Mouse (Mus musculus): ENCODE data around the gene Pmpca.

Pmpca gene

DNA sequence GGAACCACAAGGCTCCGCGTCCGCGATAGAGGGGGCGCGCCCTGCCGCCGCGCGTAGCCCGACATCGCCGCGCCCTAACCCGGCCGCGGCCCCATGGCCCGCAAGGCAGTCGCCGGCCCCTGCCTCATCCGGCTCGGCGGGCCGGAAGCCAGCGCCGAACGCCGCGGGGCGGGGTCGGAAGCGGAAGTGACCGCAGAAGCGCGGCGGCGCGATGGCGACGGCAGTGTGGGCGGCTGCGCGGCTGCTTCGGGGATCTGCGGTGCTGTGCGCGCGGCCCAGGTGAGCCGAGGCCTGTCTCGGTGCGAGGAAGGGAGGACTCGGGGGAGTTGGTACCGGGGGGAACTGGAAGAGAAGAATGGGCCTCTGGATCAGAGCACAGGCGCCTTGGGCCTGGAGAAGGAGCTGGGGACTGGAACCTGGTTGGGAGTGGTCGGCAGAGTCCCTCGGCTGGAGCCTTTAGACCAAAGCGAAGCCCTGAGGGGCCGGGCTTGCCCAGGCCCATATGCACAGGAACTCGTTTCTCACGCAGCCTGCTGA, at the start of gene Pmpca, which contains the start of gene Entr1:
Gene Pmpca (plus strand): TSS at position 186 of the 537 bp plus-strand sequence.
Gene Entr1 (minus strand): TSS at position 163 of the 537 bp plus-strand sequence.
- peak; percentile 68 to 79 for DNase-seq (ENCODE audit: low spot score in 2 of 2)

DNA sequence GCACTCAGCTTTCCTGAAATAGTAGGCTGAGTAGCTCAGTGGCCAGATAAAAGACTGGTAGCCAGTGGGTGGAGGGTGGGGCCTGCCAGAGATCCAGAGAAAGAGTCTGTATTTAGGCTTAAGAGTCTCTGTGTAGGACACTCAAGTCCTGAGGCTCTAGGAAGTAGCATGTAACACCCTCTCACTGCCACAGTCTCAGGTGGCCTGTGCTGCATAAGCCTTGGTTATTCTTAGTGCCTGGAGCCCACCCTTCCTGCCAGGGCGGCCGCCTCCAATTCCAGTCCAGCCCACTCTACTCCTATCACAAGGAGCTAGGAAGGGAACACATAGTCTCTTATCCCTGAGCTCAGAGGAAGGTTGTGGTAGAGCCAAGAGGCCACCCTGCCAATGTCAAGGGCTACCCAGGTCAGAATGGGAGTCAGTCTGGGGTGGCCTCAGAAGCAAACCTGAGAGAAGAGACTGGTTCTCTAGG, 47.6 kb upstream of the Pmpca start:
- DNase-seq (ENCODE audit: low spot score in 2 of 2) = no peak

DNA sequence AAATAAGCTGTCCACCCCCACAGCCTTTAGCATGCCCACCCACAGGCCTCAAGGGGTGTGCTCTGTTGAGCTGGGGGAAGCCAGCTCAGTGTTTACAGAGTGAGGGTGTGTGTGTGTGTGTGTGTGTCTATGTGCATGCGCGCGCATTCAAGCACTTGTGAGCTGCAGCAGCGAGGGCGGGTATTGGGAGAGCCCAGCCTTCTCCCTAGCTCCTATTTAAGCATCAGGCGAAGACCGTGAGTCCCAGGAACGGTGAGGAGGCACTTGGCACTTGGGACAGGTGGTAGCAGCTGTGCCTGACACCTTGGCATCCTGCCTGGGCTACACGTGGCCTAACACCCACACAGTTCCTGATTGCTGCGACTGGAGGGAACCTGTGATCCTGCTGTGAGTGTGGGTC, 47.1 kb upstream of the Pmpca start:
- peak in 1 of 2 experiments; percentile 41 for DNase-seq (ENCODE audit: low spot score in 2 of 2)

DNA sequence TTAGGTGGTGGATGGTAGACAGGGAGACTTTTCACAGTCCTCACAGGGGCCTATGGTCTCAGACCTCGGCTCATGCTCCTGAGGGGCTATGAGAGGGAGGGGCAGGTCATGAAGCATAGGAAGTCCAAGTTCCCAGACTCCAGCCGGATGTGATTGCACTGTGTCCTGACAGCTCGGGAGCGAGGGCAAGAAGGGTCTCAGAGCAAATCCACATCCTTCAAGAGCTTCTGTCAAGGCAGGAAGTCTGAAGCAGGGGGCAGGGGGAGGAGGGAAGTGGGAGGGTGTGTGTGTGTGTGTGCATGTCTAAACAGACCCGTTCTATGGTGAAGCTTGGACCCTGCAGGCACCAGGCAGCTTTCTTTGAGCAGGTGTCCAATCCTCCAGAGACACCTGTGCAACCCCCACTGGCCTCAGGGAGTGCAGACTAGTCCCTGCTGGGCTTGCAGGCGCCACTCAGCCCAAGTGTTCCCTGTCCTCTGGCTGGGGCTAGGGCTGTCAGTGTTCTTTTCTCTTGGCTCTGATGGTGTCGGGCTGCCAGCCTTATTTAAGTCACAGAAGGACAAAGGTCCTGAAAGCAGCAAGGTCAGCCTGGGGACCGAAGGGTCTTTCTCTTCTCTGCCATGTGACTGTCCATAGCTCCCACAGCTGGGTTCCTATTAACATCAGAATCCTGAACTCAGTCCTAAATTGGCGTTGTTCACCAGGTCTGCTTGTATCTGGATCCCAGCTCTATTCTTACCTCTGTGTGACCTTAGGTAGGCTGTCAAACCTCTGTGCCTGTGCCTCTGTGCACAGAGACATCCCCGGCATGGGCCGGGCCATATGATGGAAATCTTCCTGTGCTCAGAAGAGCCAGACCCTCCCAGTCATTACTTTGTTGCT, 46.3 kb upstream of the Pmpca start:
- no peak for DNase-seq (ENCODE audit: low spot score in 2 of 2)

DNA sequence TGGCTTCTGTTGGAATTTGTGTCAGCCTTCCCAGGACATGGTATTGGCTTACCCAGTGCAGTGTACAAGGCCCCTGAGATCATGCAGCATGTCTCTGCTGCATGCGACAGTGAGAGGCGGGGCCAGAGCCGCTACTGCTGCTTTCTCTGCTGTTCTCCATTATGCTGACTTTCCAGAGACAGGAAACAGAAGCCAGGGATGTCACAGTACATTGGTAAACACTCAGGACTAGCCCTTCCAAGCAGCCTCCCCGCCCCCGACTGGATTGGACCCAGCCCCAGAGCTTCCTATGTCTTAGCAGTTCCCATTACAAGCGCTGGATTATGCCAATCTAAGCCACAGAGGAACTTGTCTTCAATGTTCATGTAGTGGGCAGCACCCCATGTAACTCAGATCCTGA, 40.9 kb upstream of the Pmpca start:
- no peak for DNase-seq (ENCODE audit: low spot score in 2 of 2)

DNA sequence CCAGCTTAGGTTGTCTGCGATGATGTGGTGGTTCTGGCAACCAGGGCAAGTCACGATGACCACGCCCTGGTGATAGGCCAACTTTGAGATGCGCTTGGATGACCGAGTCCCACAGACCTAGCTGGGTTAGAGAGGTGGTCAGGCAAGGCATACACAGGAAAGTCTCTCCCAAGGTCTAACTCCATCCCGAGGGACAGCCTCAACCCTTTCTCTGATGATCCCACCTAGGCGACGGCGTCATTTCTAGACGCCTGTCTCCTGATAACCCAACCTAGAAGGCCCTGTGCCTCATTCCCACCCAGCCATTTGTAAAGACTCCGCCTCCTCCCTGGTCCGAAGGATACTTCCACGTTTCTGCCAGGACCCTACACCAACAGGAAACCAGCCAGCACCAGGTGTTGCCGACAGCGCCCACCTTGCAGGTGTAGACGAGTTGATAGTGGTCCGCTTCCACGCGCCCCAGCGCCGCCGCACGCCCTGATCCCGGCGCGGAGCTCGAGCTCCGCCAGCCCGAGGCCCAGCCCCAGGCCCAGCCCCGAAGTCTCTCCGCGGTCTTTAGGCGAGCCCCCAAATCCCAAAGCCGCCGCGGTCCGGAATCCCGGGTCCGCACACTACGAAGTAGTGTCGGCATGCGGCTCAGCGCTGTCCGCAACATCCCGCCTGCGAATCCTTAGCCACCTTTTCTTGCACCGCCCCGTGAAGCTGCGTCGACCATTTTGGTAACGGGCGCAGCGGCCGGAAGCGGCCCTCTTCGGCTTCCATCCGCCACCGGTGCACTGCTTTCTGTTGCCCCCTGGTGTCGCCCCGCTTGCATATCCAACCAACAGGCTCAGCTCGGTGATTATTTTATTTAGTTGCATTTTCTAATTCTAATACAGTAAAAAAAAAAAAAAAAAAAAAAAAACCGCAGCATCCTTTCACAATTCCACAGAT, 37.5 kb upstream of the Pmpca start, which contains the start of gene Dnlz:
Gene Dnlz (minus strand): TSS at position 753 of the 933 bp plus-strand sequence.
- peak; percentile 90 to 93 for DNase-seq (ENCODE audit: low spot score in 2 of 2)

DNA sequence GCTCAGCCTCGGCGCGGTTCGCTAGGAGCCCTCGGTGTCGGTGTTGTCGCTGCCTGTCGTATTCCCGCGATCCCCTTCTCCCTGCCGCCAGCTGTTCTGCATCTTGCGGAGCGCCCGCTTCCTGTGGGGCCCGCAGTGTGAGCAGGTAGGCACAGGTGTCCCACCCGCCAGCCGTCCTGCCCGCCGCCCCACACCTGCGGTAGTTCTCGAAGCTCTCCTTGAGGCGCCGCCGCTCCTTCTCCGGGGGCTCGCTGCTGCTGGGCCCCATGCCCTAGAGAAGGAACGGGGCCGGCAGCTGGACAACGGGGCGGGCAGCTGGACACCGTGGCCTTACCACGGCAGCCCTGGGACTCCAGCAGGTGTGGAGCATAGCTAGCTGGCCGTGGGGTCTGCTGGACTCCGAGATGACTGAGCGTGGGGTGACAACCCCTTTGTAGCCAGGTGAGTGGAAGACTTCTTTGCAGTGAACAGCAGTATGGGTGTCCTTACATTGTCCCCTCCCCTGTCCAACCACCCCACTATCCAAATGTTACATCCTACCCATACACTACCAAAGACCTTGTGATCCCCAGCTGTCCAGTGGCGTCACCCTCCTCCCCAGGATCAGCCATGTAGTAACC, 36.7 kb upstream of the Pmpca start:
- peak in 1 of 2 experiments; percentile 46 for DNase-seq (ENCODE audit: low spot score in 2 of 2)

DNA sequence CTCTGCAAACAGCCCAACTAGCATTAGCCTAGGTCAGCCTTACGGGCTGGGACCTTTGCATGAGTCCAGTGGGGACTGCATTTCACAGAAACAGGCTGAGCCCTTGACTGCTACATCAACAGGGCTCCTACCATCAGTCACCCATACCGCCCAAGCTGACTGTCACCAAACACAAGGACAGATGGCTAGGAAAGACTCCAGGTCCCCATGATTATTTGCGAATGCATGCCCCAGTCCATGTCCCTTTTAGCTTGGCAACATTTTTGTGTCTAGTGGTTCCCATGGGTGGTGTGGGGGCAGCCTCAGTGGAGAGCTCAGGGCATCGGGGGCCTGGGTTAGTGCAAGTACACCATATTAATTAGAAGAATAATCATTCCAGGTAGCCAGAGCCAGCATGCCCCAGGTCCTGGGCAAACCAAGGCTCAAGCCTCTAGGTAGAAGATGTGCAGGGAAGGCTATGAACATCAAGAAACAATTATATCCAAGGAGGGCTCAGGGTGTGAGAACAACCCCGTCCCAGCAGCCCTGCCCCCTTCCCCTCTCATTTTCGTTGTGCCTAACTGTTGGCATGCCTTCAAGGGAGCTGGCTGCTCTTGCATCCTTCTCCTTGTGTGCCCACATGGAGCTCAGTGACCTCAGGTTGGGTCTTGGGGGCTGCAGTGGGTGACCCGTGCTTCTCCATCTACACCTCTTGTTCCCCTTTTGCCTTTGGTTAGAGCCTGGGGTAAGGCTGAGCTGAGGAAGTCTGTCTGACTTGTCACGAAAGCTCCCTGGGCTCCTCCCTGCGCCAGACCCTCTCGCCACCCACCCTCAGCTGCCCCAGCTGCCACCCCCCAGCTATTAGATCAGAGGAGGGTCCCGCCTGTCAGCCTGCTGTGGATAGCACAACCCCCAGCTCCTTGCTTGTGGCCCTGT, 35.8 kb upstream of the Pmpca start:
- no peak for DNase-seq (ENCODE audit: low spot score in 2 of 2)

DNA sequence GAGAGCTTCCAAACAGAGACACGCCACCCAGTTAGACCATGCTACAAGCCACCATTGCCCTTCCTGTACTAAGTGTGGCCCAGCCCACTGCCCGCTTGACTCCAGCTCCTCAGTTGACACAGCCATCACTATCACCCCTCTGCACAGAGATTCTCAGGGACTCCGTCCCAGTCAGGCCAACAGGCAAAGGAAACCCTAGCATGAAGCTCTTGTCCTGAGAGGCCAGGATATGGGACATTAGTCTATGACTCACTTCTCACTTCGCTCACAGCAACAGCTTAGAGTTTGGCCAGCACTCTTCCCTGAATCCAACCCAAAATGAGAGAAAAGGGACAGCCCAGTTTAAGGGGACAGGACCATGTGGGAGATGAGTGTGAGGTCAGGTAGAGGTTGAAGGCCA, 34.7 kb upstream of the Pmpca start:
- no peak for DNase-seq (ENCODE audit: low spot score in 2 of 2)

DNA sequence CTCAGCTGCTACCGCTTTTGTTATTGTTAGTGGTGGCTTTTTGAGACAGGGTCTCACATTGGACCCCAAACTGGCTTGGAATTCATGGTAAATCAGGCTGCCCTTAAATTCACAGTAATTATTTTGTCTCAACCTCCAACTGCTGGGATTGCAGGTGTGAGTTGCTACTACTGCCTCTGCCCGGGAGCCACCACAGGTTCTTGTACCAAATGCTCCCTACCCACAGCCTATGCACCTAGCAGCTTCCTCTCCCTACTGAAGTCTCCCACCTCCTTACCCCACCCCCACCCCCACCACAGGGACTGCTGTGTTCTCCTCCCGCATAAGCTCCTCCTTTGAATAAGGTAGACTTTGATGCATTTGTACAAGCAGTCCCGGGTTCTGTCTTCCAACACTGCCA, 32.9 kb upstream of the Pmpca start:
- no peak for DNase-seq (ENCODE audit: low spot score in 2 of 2)

DNA sequence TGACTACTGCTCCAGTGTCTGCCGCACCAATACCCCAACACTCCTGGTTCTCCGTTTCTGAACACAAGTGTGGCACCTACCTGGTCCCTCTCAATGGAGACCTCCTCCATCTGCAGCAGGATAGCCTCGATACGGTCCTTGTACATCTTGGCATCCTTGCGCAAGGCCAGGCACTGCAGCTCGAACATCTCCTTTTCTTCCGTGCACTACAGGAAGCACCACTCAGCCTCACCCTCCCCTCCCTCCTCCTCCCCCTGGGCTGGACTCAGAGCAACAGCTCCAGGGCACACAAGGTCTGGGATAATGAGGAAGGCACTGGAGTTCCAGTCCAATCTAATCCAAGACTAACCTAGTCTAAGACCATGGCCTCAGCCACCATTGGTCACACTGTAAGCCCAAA, 32.5 kb upstream of the Pmpca start:
- no peak for DNase-seq (ENCODE audit: low spot score in 2 of 2)

DNA sequence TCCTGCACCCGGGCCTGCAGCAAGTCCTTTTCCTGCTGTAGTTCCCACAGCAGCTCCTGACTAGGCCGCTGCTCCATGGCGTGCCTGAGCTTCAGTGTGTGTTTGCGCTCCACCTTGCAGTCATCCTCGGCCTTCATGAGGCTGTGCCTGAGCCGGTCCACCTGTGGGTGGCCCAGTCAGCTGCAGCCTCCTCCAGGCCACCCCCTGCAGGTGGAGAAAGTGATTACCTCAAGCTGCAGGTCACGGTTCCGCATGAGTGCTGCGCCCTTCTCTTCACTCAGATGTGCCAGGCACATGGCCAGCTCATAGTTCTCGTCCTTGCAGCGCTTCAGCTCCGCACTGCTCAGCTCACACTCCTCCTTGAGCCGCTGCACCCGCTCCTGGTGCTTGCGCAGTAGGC, 31.7 kb upstream of the Pmpca start:
- DNase-seq (ENCODE audit: low spot score in 2 of 2) = no peak

DNA sequence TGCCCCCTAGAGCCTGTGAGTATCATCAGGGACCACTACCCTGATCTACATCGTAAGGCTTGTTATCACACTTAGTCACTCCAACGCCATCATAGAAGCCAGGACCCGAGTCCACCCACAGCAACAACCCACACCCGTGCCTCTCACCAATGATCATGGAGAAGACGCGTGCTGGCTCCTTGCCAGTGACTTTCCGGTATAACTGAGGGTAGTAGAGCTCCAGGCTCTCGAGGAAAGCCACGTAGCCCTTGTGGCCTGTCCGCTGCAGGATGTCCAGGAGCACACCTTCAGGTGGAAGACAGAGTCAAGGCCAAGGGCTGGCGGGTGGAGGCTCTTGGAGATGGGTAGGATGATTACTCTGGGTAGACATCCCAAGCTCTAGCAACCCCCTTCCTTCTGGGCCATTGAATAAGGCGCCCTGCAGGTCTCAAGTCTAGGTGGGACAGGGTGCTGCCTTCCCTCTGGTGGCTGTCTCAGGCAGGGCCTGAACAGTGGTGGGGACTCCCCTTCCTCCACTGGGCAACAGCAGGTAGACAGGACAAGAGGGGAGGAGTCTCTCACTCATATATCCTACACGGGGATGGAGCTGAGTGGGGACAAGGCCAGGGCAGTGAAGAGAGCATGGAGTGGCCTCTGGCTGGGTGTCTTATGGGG, 30.3 kb upstream of the Pmpca start:
- no peak for DNase-seq (ENCODE audit: low spot score in 2 of 2)

DNA sequence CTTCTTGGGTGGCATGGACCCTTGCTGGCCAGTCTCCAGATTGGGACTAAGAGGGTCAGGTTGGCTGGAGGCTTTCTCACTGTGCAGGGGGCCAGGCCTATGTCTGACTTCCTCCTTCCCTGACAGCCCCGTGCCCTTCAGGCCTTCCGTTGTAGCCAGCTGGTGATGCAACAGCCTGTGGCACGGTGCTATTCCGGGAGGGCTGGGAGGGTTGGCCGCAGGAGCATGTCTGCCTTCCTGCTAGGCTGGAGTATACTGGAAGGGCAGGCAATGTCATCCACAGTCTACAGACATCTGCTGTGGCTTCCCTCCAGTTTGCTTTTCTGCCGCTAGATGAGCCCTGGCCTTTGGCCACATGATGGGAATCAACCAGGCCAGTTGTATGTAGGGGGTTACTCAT, 29.2 kb upstream of the Pmpca start:
- no peak for DNase-seq (ENCODE audit: low spot score in 2 of 2)

DNA sequence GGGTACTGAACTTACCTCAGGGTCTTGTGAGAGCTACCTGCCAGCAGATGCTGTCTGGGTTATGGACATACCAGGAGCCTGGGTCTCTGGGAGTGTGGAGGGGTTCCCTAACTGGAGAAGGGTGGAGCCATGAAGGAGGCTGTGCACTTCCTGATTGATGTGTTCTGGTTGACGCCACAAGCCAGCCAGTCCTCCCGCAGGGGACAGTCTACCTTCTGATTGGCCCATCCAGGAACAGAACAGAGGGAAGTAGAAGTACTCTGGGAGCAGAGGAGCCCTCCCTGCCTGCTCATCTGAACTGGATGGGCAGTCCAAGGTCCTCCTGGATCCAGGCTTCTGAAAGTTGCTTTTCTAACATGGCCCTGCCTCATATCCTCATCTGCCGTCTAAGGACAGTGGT, 28.4 kb upstream of the Pmpca start, which contains the start of gene Card9:
Gene Card9 (minus strand): TSS at position 147 of the 400 bp plus-strand sequence.
- no peak for DNase-seq (ENCODE audit: low spot score in 2 of 2)

DNA sequence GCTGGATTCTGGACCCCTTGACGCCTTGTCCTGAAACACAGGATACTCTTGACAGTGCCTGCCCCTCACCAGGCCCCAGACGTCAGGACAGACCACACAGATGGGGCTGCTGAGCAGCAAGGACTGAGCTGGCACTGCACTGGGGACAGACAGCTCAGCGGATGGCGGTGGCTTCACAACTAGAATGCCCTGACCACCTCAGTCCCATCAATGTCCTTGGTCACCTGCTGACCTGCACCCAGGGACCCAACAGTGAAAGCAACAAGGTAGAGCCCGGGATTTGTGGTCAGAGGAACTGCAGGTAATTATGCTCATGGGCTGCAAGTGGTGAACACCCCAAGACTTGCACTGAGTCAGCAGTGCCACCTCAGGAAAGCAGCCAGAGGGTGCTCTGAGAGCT, 26.1 kb upstream of the Pmpca start:
- DNase-seq (ENCODE audit: low spot score in 2 of 2) = no peak

DNA sequence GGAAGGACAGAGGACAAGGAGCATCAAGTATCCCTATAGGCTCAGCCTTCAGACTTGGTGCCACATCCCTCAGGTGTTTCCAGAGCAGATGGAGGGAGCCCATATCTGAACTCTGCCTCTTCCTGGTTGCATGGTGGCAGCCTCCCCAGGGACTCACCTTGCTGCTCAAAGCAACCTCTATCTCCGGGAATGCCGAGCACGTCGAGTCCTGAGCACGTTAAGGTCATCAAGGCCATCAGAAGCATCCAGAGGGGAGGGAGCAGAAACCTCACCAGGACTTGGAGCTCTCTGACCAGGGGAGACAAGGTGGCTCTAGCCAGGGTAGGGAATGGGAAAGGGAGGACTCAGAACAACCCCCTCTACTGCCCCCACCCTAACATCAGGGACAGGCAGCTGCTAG, 25.7 kb upstream of the Pmpca start:
- DNase-seq (ENCODE audit: low spot score in 2 of 2) = no peak

DNA sequence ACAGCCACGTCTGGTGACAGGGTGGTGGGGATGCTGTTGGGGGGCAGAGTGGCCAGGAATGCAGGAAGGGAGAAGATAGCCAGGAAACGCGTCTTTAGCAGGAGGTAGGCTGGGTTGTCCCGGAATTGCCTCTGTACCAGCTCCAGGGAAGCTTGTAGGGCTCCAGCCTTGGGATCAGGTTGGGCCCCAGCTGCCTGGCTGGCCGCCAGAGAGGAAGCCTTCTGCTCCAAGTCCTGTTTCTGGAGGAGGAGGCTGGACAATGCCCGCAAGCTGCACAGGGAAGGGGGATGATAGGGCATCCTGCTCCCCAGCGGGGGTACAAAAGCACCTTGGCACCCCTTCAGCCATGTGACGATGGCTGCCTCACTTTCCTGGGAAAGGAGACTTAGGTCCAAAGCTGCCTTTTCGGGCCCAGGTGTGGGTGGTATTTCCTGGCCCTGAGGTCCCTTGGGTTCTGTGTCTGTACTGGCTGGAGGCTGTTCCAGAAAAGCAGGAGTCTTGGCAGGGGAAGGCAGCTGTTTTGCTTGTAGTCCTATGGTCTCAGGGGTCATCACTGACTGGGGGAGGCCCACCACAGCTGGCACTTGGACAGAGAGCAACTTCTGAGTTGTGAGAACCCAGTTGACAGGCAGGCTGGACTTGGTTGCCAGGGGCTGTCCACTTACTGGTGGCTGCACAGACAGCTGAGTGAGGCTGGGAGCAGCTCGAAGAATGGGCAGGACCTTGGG, 24.2 kb upstream of the Pmpca start:
- no peak for DNase-seq (ENCODE audit: low spot score in 2 of 2)

DNA sequence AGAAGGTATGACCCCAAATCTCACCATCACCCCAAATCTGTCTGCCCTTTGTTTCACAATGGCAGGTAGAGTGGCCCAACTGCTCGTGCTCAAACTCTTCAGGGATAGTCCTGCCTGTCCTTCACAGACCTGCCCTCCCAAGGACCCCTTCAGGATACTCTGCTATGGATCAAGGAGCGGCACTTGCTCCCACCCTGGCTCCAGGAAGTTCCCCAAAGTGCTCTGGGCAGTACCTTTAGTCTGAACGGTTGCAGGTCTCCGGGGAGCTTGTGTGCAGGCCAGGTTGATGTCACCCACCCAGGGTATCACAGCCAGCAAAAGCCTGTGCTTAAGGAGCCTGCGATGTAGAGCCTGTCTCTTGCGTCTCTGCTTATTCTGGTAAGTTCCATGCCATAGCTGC, 21.2 kb upstream of the Pmpca start:
- DNase-seq (ENCODE audit: low spot score in 2 of 2) = no peak
